Mouse (Mus musculus) kidney, adult 2 months (tissue): ENCODE measurements around the gene Tha1.

ENCODE experiments used
- CTCF ChIP-seq: fragments of 200-500 bp; conservative IDR thresholded peaks from 2 replicates; pipeline ENCODE4 v1.5.1; 2011; ENCODE audit warnings: low read depth, mild to moderate bottlenecking, control low read depth, low read length, moderate library complexity, mixed read lengths; ENCODE audit not compliant: insufficient read depth, insufficient read length
- POLR2A ChIP-seq: fragments of 200-500 bp; IDR thresholded peaks from one replicate; pipeline ENCODE4 v1.6.1; 2011; ENCODE audit warnings: low read depth, low read length, control low read depth

- TF ChIP-seq CTCF: no peak
- no peak for TF ChIP-seq POLR2A
Measured at GRCm38 (mm10) chr11:117854241-117854640, 19.0 kb downstream of the Tha1 start.
